Mouse (Mus musculus) c-Kit-positive CD71-negative TER-119-negative erythroid progenitor cells, embryonic 14.5 days (primary cell): Measurements from ENCODE around the gene Gm20388.

Source experiments
- DNase-seq: peaks from one replicate; pipeline ENCODE4 v3.0.0-alpha.2; 2013; ENCODE audit warnings: low read depth

Gm20388 gene

DNA sequence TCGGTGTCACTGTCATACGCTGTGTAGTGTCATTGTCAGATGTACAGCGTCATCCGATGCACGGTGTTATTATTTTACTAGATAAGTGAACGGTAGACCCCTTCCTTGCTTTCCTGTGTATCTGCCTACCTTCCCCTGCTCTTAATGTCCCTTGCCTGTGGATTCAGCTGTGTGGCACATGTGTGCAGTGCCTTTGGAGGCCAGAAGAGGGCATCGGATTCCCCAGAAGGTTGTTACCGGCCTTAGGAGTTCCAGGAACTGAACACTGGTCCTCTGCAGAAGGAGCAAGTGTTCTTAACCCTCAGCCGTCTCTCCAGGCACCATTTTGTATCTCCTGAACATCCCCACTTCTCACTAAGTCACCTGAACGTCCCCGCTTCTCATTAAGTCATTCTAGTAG lies 3907.1 kb downstream of the Gm20388 start:
- DNase-seq: no peak

DNA sequence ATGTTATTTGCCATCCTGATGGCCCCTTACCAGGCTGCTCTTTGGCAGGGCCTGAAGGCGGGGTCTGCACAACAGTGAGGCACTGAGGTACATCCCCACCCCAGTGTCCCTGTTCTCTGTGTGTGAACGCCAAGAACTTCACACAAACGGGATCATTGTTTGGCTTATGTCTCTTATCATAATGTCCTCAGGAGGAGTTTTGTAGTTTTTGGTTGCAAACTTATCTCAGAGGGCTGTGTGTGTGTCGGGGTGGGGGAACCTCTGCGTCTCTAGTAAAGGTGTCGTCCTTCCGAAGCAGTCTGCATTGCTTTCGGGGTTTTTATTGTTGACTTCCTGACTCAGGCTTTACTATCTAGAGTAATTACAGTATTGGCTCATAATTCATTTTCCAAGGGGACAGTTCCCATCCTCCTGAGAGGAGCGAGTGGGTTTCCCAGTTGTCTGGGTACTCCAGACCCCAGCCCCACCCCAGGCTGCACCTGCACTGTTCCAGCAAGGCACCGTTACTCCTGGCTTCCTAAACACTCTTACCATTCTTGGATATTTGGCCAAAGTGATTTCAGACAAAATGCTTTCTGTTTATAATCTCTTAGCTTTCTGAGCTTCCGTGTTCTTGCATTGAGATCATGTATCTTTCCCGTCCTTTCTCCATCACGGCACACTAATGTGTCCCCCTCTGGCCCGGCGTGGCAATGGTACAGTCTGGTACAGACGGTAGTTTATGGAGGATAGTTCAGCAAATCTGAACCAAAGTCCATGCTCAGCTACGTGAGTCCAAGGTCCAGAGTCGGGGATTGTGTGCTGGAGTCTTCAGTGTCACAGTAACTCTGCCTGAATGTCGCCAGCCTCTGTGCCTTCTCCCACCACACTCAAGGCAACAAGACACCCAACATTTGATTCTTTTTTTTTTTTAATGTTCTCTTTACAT lies 3909.3 kb downstream of the Gm20388 start:
- DNase-seq: no peak

DNA sequence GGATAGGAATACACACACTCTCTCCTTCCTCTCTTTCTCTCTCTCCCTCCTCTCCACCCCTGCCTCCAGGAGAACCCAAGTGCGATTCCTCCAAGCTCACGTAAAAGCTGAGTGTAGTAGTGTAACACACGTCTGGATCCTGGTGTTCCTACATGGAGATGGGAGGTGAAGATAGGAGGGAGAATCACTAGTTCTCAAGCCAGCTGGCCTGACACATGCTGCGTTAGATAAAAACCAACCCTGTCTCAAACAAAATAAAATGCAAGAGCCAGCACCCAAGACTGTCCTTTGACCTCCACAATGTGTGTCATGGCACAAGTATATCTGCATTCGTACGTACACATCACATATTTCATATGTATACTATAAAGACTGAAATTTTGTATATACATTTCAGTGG lies 3910.1 kb downstream of the Gm20388 start:
- no peak for DNase-seq

DNA sequence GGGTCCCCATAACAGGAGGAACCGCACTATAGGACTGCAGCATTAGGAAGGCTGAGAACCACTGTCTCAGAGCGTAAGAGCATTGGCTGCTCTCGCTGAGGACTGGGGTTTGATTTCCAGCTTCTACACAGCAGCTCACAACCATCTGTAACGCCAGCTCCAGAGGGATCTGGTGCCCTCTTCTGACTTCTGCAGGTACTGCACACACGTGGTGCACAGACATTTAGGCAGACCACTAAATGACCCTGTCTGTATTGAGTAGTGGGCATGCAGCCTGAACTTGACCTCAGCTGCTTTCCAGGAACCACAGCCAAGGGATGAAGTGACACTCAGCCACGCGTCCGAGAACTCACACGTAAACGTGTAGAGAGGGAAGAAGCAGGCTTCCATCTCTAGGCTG lies 3912.5 kb downstream of the Gm20388 start:
- DNase-seq: no peak

DNA sequence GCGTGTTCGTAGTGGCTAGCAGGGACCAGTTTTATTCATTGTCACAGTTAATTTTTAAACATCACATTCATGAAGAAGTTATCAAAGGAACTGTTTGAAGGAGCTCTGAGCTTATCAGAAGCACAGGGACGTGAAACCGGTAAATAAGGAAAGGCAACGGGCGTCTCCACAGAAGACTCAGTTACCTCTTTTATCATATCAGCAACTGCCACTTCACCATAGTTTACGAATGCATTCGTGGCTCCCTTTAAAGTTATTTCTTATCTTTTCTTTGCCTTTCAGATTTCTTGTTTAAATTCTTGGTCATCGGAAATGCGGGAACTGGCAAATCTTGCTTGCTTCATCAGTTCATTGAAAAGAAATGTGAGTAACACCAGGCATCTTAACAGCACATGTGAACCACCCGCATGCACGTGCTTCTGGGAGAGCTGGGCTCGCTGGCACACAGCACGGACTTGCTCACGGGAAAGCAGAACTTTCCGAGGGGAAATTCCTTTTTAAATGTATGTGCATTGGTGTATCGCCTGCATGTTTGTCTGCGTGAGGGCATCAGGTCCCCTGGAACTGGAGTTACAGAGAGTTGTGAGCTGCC lies 3913.0 kb downstream of the Gm20388 start:
- DNase-seq: no peak

DNA sequence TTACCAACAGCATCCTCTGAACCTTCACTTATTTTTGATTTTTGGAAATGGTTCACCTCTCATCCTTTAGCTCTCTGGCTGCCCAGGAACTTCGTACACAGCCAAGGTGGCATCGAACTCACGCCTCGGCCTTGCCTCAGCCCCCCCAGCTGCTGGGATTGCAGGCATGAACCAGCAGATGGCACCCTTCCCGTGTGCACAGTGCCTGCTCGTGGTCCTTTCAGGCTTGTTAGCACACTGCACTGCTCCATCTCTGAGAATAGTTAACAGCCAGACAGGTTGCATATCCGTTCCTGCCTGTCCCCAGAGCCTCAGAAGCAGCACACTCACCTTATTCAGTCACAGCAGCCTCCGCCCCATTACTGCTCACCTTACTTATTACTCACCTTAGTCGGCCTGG lies 3915.4 kb downstream of the Gm20388 start:
- DNase-seq: no peak

DNA sequence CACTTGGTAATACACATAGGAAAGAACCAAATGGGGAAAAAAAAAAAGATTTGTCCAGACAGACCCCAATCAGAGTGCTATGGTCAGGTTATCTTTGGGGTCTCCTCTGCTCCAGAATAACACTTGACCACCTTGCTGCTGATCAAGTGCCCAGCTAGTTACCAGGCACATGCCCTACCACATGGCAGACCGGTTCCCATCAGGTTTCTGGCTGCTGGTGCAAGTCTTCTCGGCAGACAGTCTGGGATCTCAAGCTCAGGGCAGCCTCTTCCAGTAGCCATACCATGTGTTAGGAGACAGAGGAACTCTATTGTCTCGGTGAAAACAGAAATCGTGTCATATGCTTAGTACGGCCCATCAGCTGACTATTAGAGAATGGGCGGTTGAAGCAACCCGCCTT lies 3916.1 kb downstream of the Gm20388 start:
- no peak for DNase-seq

DNA sequence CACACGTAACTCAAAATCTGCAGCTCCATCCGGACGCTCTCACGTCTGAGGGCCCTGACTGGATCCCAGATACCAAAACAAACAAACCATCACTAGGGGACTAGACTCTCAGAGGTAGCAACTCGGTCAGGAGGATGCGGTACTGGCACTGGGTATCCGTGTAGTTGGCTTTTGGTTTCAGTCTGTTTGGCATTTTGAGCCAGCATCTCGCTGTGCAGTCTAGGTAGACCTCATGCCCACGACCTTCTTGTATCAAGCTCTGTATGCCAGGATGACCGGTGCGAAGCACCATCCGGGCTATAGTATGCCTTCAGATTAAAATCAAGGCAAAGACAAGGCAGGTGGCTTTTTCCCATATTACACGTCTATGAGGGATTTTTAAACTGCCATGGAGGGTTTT lies 3916.9 kb downstream of the Gm20388 start:
- no peak for DNase-seq

DNA sequence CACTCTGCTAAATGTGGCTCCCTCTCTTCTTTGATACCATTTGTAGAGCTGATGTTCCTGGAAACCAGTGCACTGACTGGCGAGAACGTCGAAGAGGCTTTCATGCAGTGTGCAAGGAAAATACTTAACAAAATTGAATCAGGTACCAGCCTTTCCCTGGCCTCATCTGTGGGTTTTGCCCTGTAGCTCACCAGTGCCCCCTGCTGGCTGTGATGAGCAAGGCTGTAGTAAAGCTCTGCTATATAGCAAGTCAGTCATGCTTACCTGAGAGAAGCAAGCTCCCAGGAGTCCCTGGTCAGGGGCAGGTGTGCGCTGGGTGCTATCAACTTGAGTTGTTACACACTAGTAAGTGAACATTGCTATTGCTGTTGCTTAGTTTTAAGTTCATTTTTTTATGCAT lies 3922.1 kb downstream of the Gm20388 start:
- DNase-seq: peak; percentile 45

DNA sequence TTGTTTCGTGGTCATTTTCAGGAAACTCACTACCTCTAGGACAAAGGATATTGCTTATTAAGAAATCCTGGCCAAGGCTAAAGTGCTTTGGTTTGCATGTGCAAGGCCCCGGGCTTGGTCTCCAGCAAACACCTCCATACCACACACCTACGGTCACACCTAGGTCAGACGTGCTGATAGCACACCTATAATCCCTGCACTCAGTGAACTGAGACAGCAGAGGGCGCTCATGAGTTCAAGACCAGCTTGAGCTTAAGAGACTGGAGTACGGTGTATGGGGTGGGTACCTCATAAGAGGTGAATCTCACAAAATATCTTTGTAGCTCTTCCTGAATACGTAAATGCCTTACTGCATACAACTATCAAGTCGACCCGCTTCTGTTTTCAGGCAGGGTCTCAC lies 3924.8 kb downstream of the Gm20388 start:
- DNase-seq: no peak

DNA sequence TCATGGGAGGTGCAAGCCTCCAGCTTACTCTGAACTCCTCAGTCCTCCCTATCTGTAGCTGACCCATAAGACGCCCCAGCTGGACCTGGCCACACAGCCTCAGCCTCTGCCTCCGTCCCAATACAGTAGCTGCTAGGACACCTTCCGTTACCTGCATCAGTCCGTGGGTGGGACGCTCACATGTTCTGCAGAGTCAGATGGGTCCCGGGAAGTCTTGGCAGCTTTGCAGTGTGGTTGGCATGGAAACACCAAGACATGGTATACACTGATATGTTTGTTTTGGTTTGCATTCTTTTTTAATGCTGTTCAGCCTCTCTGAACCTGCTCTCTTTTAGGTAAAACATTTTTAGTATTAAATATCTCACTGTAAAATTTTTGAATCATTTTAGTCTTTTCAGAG lies 3925.7 kb downstream of the Gm20388 start:
- DNase-seq: no peak

DNA sequence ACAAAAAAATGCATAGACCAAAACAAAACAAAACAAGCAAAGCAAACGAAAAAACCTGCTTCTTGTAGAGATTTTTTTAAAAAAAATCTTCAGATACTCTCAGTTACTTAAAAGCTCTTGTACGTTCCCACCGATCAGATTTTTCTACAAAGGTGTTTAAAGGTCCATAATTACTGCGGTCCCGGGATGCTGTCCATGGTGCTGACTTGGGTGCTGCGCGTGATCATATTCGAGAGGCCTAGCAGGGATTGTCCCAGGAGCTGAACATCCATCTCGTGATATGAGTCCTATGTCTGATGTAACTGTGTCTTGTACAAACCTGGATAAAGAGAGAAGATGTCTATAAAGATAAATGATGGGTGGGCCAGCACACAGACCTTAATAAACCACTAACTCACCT lies 3927.9 kb downstream of the Gm20388 start:
- DNase-seq: no peak

DNA sequence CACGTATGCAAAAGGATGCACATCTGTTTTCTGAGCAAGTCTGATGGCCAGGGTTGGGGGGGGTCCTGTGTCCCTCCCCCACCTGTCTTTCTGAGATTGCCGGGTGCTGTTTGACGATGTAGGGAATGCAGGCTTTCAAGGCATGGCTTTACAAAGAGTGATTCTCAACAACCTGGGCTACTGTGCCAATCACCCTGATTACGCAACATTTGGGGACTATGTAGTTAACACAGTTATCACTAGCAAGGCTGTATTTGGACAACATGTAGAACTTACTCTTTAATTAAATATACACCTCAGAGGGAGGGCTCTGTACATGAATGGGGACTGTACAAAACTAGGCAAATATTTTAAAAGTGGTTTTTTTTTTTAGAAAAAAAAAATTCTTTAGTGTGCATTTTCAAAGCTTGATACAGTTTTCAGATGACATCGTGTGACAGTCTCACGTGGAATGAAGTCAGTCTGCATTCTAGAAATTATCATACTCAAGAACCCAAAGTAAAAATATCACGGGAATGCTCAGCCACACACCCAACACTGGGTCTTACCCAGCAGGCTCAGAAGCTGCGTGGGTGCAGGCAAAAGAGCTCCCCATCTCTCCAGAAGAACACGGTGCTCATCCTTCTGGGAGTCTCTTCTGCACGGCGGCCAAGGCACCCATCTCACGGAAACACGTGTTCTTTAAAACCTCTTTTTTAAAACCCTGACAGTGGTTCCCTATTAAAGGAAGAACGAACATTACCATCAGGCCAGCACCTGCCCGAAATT lies 3930.1 kb downstream of the Gm20388 start:
- no peak for DNase-seq

DNA sequence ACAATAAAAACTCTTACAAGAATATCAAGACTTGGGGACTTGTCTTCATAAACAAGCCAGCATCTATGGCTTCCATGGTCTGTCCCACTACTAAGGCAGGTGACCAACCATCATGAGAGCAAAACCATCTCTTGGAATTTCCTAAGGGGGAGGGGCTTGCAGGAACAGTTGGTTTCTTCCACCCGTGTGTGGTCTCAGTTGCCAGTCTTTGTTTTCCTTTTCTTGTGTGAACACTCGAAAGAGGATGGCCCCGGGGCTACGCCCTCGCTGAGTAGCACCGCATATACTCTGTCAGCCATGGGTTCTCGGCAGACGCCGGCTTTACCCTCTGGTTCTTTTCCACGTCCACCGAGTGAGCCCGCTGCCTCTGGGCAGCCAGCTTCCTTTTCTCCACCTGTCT lies 3931.4 kb downstream of the Gm20388 start:
- no peak for DNase-seq

DNA sequence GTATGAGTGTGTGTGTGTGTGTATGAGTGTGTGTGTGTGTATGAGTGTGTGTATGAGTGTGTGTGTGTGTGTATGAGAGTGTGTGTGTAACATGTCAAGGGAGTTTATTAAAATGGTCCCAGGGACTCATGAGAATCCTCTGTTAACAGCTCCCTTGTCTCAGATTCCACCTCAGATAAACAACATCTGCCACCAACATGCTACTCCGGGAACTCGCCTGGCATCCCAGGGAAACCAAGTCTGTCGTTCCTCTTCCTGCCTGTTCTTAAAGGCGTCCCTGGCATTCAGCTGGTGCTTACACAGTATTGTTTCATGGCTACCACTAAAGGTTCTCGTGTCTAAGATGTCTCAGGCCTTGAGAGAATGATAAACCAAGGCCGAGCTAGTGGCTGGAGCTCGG lies 3933.7 kb downstream of the Gm20388 start:
- no peak for DNase-seq

DNA sequence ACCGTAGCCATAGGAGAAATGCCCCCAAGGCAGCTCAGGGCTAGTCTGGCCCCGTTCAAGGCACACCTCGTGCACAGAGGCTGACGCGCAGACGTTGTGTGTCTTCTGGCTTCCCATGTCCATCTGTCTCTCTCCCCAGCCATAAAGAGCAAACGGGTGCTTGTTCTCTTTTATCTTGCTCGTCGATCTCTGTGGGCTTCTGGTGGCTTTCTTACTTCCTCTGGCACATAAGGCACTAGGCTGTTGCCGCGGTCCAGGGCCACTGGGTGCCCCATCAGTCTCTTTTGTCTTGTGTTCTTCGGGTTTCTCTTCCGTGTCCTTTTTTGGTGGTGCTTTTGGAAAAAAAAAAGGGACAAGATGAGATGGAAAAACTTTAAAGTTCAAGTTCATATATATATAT lies 3934.5 kb downstream of the Gm20388 start:
- DNase-seq: no peak

DNA sequence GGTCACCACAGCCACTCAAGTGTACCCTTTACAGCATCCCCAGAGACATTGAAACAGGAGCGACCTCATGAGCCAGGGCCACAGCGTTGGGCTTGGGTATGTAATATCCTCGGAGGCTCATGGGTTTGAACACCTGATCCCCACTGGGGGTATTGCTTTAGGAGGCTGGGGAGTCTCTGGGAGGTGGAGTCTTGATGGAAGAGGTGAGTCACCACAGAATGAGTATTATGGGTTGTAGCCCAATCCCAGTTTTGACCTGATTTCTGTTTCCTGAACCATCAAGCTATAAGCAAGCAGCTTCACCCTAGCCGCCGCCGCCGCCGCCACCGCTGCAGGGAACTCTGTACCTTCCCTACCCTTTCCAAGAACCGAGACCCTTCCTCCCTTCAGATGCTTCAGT lies 3935.3 kb downstream of the Gm20388 start:
- no peak for DNase-seq

DNA sequence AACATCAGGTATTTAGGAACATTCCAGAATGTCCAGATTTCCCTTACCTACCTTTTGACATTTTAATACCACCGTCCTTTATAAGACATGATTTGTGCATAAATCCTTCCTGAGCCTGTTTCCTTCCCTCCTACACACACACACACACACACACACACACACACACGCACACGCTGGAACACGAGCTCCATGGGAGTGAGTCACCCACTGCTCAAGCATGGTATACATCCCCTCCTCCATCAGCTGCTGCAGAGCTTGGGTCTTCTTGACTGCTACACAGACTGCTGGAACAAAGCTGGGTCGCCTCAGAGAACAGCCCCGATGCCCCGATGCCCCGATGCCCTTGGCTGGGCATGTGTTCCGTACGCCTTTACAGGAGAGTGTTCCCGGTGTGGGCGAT lies 3935.9 kb downstream of the Gm20388 start:
- DNase-seq: no peak

DNA sequence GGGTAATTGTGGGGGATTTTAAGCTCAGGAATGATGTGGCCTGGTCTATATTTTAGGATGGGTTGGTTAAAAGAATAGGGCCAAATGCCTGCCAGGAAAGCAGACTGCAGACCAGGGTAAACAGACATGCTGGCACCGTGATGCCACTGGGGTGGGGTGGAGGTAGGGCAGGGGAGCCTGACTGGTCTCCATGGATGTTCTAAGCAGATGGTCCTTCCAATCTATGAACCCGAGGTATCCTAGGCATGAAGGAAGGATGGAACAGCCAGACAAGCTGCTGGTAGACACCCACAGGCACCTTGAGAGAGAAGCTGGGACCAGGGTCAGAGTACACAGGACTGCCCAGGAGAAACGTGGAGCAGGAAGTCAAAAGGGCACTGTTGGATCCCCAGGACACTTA lies 3936.9 kb downstream of the Gm20388 start:
- no peak for DNase-seq

DNA sequence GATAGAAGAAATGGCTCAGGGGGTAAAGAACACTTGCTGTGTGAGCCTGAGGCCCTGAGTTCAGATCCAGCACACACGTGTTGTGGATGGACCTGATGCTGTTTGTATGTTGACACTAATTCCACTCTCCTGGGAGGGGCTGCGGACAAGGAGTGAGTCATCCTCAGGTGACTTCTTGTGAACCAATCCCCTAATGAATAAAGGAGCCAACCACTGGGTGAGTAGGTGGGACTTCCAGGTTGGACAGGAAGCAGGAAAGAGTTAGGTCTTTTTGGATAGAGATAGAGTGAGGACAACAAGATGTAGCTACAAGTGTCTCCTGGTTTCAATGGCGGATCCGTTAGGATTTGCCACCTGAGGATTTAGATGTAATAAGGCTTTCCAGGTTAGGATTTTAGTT lies 3938.7 kb downstream of the Gm20388 start:
- DNase-seq: no peak

DNA sequence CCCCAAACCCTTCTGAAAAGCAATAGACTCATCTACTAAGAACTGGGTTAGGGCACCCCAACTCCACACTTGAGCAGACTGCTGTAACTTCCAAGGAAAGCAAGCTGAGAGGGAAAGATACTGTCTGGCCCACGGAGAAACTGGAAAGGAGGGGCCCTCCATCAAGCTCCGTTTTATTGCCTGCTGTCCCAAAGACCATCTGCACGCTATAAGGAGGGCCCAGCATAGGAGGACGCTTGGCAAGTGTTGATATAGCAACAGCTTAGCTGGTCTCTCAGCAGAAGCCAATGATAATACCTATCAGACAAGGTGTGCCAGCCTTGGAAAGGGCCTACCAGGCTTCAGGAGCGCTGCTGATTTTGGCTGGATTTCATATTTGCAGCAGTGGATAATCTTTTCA lies 3940.9 kb downstream of the Gm20388 start:
- no peak for DNase-seq

DNA sequence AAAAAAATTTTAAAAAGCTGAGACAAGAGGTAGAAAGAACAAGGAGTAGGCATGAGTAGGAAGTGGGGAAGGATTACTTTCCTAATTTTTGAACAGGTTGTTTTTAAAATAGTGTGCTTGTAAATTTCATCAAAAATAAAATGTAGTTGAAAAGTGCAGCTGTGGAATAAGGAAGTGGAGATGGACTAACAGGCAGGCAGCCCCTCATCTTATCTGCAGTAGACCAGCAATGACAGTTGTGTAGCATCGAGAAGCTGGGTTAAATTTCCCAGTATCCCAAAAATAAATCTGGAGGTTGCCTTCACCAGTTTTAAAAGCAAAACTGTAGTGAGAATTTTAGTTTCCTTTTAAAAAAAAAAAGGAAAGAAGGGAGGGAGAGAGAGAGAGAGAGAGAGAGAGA lies 3943.6 kb downstream of the Gm20388 start:
- DNase-seq: no peak
